Mouse (Mus musculus) limb, embryonic 13.5 days (tissue): ENCODE data around the gene Fblim1. TPM values are rescaled to one million over a fixed set of nuclear protein-coding genes. Genes with fewer than 3 reads are reported as not detected.
"Not testable (repeated sequence)": the region's sequence is repeated elsewhere in the genome, so short reads cannot be mapped to it uniquely, and the experiment has no call there.

Source experiments
- ATAC-seq: fragments of 200-750 bp; cut with Nextera tagmentation; 2 replicates; pipeline ENCODE4 v1.8.0; 2017; ENCODE audit warnings: low read depth, moderate number of reproducible peaks, moderate TSS enrichment; ENCODE audit not compliant: low FRiP score
- H3K27ac ChIP-seq: fragments of 300-500 bp; sonication (generic); 2 replicates; pipeline ENCODE4 v1.5.1; 2015; ENCODE audit warnings: inconsistent platforms, mild to moderate bottlenecking, moderate library complexity
- H3K27me3 ChIP-seq: fragments of 300-500 bp; sonication (generic); 2 replicates; pipeline ENCODE4 v1.6.1; 2015; ENCODE audit warnings: mild to moderate bottlenecking, inconsistent platforms
- H3K36me3 ChIP-seq: fragments of 300-500 bp; sonication (generic); 2 replicates; pipeline ENCODE4 v1.6.1; 2015; ENCODE audit warnings: inconsistent platforms, mild to moderate bottlenecking, moderate library complexity
- H3K4me1 ChIP-seq: fragments of 300-500 bp; sonication (generic); 2 replicates; pipeline ENCODE4 v1.6.1; 2015; ENCODE audit warnings: inconsistent platforms
- H3K4me2 ChIP-seq: fragments of 300-500 bp; sonication (generic); replicated peaks from 2 replicates; pipeline ENCODE4 v1.6.1; 2015; ENCODE audit warnings: inconsistent platforms, mild to moderate bottlenecking, moderate library complexity
- H3K4me3 ChIP-seq: fragments of 300-500 bp; sonication (generic); 2 replicates; pipeline ENCODE4 v1.5.1; 2015; ENCODE audit warnings: moderate library complexity, mild to moderate bottlenecking, inconsistent platforms
- H3K9ac ChIP-seq: fragments of 300-500 bp; sonication (generic); 2 replicates; pipeline ENCODE4 v1.6.1; 2015; ENCODE audit warnings: mild to moderate bottlenecking, inconsistent platforms
- H3K9me3 ChIP-seq: fragments of 300-500 bp; sonication (generic); 2 replicates; pipeline ENCODE4 v1.6.1; 2016; ENCODE audit warnings: inconsistent platforms
- WGBS: fragments of 180-500 bp; shearing (Covaris S2); methylation state at CpG from one replicate; pipeline ENCODE4 v1.1.7; 2015; 5-methylcytosine and 5-hydroxymethylcytosine counted together
- polyA plus RNA-seq: library from polyadenylated mRNA; unstranded; fragments of >200 nt; fragmentation: Nextera tagmentation; extraction: Ambion mirVana; gene quantifications from 2 replicates; pipeline ENCODE4 v1.2.1, GENCODE M21; 2015

Gene Fblim1
- polyA plus RNA-seq, 1 experiment from 2014 or later, result 67.7 TPM

GRCm38 (mm10) chr4:141559131-141559897 is 46.6 kb downstream of the Fblim1 start:
- H3K9ac ChIP-seq, result peak overlapping the region; percentile 63
- under 1% methylated on average over 30 of the region's 30 CpGs for WGBS

DNA sequence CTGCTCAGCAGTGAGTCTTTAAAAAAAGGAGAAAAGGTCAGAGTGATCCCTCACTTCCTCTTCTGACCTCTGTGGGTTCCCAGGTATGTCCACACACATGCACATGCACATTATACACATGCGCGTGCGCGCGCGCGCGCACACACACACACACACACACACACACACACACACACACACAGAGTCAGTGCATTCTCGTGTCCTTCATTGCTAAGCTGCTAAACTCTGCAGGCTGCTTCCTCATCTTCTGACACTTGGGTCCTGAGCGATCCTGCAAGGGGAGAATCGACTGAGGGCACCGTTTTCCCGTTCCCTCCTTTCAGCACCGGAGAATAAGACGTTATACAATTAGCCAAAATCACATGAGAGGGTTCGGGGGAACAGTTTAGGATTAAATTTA is 47.2 kb downstream of the Fblim1 start:
- Histone ChIP-seq H3K27ac (peak overlapping the region; percentile 86), H3K9me3 (no peaks in the 10 kb centered on the region), H3K4me1 (peaks cover 14% of the 10 kb centered on the region), H3K27me3 (no peaks in the 10 kb centered on the region), H3K4me3 (peak overlapping the region; percentile 49), H3K36me3 (no peaks in the 10 kb centered on the region), H3K9ac (peak overlapping the region; percentile 63), H3K4me2 (peak overlapping the region; percentile 89)
- 19% methylated on average over 16 of the region's 16 CpGs for WGBS
- ATAC-seq, result 0 out of 2 replicates have a peak, but pooled peaks have one; percentile 21

More at GRCm38 (mm10) chr4:141559131-141559897, 46.6 kb downstream of the Fblim1 start:
- peak overlapping the region; percentile 86 for H3K27ac ChIP-seq
- peak overlapping the region; percentile 49 for H3K4me3 ChIP-seq
- H3K4me1 ChIP-seq, result peaks cover 14% of the 10 kb centered on the region
- no peaks in the 10 kb centered on the region for H3K9me3 ChIP-seq
- H3K4me2 ChIP-seq, result peak overlapping the region; percentile 89
- peak; percentile 57 for ATAC-seq
- no peaks in the 10 kb centered on the region for H3K36me3 ChIP-seq
- H3K27me3 ChIP-seq, result no peaks in the 10 kb centered on the region

- not testable (repeated sequence) for H3K36me3 ChIP-seq, H3K9ac ChIP-seq, H3K4me2 ChIP-seq, H3K27me3 ChIP-seq, H3K4me3 ChIP-seq, H3K27ac ChIP-seq, H3K9me3 ChIP-seq, ATAC-seq
- peaks cover 27% of the 10 kb centered on the region for H3K4me1 ChIP-seq
- WGBS, result 88% methylated on average over 6 of the region's 6 CpGs
These were observed 49.7 kb downstream of the Fblim1 start for GRCm38 (mm10) chr4:141556163-141556562.

DNA sequence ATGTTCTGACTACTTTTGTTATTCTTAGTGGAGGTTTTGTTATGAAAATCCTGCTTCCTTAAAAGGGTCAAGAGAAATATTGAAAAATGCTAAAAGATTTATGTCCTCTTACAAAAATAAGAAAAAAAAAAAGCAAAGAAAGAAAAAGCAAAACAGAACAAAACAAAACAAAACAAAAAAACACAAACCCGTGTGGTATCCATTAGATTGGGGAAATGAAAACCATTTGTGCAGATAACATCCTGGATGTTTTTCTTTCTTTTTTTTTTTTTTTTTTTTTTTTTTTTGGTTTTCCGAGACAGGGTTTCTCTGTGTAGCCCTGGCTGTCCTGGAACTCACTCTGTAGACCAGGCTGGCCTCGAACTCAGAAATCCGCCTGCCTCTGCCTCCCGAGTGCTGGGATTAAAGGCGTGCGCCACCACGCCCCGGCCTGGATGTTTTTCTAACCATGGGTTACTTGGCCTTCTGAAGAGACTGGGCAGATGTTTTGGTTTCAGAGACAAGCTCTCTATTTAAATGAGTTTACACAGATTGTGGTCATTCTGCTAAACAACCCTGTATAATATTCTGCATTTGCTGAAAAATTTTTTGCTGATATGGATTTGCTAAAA is 51.5 kb downstream of the Fblim1 start:
- H3K9ac ChIP-seq, H3K36me3 ChIP-seq, H3K9me3 ChIP-seq, H3K4me3 ChIP-seq, H3K27ac ChIP-seq, H3K27me3 ChIP-seq, ATAC-seq, H3K4me2 ChIP-seq: not testable (repeated sequence)
- peaks cover 27% of the 10 kb centered on the region for H3K4me1 ChIP-seq
- WGBS, result 90% methylated on average over 8 of the region's 9 CpGs

DNA sequence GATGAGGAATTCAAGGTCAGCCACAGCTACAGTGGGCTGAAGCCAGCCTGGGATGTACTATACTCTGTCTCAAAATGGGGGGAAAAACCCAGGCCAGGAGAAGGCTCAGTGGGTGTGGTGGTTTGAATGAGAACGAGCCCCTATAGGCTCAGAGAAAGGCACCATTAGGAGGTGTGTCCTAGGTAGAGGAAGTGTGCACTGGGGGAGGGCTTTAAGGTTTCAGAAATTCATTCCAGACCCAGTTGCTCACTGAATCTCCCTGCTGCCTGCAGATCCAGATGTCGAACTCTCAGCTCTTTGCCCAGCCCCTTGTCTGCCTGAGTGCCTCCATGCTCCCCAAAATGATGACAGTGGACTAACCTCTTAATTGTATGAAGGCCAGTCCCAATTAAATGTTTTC is 53.4 kb downstream of the Fblim1 start:
- Histone ChIP-seq H3K4me3 (no peak overlapping the region), H3K9me3 (no peaks in the 10 kb centered on the region), H3K4me1 (peaks cover 24% of the 10 kb centered on the region), H3K27me3 (no peaks in the 10 kb centered on the region), H3K36me3 (no peaks in the 10 kb centered on the region), H3K27ac (peak overlapping the region; percentile 58; the same call in 1 of the 2 replicates), H3K4me2 (peak overlapping the region; percentile 37), H3K9ac (no peak overlapping the region)
- peak; percentile 88 for ATAC-seq
- WGBS, result 2% methylated on average over 2 of the region's 2 CpGs

DNA sequence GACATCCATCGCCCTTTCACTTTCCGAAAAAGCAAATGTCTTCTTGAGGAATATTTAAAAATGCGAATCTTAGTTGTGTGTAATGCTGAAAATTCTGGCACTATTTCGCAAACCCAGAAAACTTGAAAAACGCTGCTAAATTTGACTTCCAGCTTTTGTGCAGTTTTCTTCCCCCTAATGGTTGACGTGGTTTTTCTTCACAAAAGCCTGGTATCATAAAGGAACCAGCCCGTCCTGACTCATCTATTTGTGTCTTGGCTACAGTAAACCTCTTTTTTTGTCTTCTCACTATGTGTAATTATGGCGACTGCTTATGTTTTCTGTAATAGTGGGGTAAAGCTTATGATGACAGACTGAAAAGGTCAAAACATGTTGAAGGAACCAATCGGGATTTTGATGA is 58.6 kb downstream of the Fblim1 start:
- ATAC-seq, result no peak
- H3K4me3 ChIP-seq, result peak overlapping the region; percentile 71
- H3K4me1 ChIP-seq, result peaks cover 22% of the 10 kb centered on the region
- 21% methylated on average over 9 of the region's 9 CpGs for WGBS
- peak overlapping the region; percentile 97 for H3K9ac ChIP-seq
- peak overlapping the region; percentile 74 for H3K4me2 ChIP-seq
- H3K9me3 ChIP-seq, result no peaks in the 10 kb centered on the region
- no peaks in the 10 kb centered on the region for H3K36me3 ChIP-seq
- H3K27ac ChIP-seq, result peak overlapping the region; percentile 100
- H3K27me3 ChIP-seq, result no peaks in the 10 kb centered on the region

DNA sequence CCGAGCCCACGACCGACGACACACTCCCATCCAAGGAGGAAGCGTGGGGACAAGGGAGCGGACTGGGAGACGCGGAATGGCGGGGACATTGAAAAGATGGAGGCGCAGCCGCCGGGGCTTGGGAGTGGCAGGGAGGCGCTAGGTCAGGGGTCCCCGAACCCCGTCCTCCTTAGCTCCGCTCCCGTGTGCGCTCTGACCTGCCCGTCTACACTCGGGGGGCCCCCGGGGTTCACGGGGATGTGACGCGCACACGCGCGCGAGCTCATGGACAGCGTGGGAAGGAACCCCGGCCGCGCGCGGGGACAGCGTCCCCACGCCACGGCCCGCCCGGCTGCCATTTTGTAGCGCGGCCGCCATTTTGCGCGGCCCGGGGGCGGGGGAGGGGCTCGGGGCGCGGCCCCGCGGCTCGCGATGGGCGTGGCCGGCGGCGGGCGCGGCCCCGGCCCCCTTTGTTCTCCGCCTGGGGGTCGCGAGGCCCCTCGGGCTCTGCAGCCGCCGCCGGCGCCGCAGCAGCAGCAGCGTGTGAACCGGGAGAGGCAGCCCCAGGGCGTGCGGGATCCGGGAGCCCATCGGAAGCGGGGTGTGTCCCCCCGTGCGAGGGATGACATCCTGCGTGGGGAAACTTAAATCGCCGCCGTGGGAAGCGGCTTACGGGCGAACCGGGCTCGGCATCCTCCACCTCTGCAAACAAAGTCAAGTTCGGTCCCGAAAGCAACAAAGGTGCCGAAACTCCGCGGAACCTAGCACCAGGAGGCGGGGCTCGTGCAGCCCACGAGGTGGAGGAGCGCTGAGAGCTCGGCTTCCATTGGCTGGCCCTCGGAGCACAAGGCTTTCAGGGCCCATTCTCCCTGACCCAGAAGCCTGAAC is 59.3 kb downstream of the Fblim1 start:
- Histone ChIP-seq H3K4me2 (peak overlapping the region; percentile 74), H3K9ac (peak overlapping the region; percentile 97), H3K4me3 (peak overlapping the region; percentile 71), H3K27ac (peak overlapping the region; percentile 100), H3K36me3 (no peaks in the 10 kb centered on the region), H3K4me1 (peaks cover 16% of the 10 kb centered on the region), H3K27me3 (no peaks in the 10 kb centered on the region), H3K9me3 (no peaks in the 10 kb centered on the region)
- 0% methylated on average over 88 of the region's 98 CpGs for WGBS
- peak; percentile 86 for ATAC-seq

- peak overlapping the region; percentile 99 for H3K4me2 ChIP-seq
- no peaks in the 10 kb centered on the region for H3K36me3 ChIP-seq
- H3K4me3 ChIP-seq, result peak overlapping the region; percentile 71
- peak overlapping the region; percentile 97 for H3K9ac ChIP-seq
- H3K9me3 ChIP-seq, result no peaks in the 10 kb centered on the region
- H3K27me3 ChIP-seq, result no peaks in the 10 kb centered on the region
- H3K4me1 ChIP-seq, result peaks cover 16% of the 10 kb centered on the region
- under 1% methylated on average over 49 of the region's 56 CpGs for WGBS
- peak; percentile 70 for ATAC-seq
- H3K27ac ChIP-seq, result peak overlapping the region; percentile 100
These were observed 60.1 kb downstream of the Fblim1 start for GRCm38 (mm10) chr4:141545743-141546333.

DNA sequence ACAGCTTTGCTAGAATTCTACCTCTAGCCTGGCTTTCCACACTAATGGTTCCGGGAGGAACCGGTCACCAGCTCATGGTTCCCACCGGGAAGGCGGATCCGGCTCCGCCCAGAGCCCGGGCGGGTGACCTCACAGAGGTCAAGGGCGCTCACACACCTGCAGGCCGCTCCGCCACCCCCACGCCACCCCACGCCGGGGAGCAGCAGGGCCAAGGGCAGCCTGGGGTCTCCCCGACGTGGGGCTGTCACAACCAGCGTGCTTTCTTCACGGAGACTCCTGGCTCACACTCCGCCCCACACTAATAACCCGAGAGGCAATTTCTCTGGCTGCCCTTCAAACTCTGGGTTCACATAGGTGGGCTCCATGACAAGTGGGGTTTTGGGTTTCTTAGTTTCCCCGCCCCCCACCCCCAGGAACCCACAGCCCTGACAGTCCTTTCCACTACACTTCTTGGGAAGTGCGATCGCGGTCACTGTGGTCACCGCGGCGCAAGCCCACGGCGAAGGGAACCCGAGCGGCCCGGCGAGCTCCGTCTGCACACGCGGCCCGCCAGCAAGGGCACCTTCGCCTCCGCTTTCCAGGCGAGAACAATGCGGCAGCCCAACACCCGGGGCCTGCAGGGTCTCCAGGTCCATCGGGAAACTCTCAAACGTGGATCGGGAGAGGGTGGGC is 60.7 kb downstream of the Fblim1 start:
- H3K4me1 ChIP-seq, result peaks cover 16% of the 10 kb centered on the region
- H3K27ac ChIP-seq, result peak overlapping the region; percentile 98
- WGBS, result under 1% methylated on average over 45 of the region's 45 CpGs
- peak; percentile 51 for ATAC-seq
- no peaks in the 10 kb centered on the region for H3K27me3 ChIP-seq
- no peaks in the 10 kb centered on the region for H3K36me3 ChIP-seq
- peak overlapping the region; percentile 92 for H3K9ac ChIP-seq
- peak overlapping the region; percentile 99 for H3K4me2 ChIP-seq
- no peaks in the 10 kb centered on the region for H3K9me3 ChIP-seq
- peak overlapping the region; percentile 71 for H3K4me3 ChIP-seq

- Histone ChIP-seq H3K27ac (no peak overlapping the region), H3K4me3 (peak overlapping the region; percentile 71), H3K36me3 (no peaks in the 10 kb centered on the region), H3K9me3 (no peaks in the 10 kb centered on the region), H3K4me1 (peaks cover 16% of the 10 kb centered on the region), H3K9ac (peak overlapping the region; percentile 92), H3K4me2 (peak overlapping the region; percentile 99), H3K27me3 (no peaks in the 10 kb centered on the region)
- no peak for ATAC-seq
- 44% methylated on average over 2 of the region's 2 CpGs for WGBS
These were observed 61.4 kb downstream of the Fblim1 start for GRCm38 (mm10) chr4:141544536-141544935.

DNA sequence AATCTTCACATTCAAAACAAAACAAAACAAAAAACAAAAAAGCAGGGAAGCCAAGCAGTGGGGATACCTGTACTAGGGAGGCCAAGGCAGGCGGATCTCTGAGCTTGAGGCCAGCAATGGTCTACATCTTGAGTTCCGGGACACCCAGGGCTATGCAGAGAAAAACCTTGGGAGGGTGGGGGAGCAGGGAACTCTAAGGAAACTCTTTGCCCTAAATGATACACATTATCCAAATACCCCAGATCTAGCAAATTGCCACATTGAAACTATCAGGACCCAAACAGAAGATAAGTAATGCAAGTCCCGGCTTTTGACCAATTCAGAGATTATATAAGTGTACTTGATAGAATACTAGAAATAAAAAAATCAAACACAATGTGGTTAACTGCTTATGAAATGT is 62.3 kb downstream of the Fblim1 start:
- ATAC-seq, result no peak
- 74% methylated on average over 3 of the region's 3 CpGs for WGBS

More for the DNA sequence above, 62.3 kb downstream of the Fblim1 start:
- Histone ChIP-seq H3K4me2 (no peak overlapping the region), H3K9ac (no peak overlapping the region), H3K27ac (no peak overlapping the region), H3K4me1 (peaks cover 17% of the 10 kb centered on the region), H3K4me3 (no peak overlapping the region), H3K9me3 (no peaks in the 10 kb centered on the region), H3K27me3 (no peaks in the 10 kb centered on the region), H3K36me3 (no peaks in the 10 kb centered on the region)
